In genomic region chr9:64734166-64734565, GRCm38 (mm10) we compare ENCODE assay signal across 12 mouse cellular contexts. TPM values are rescaled to one million over a fixed set of nuclear protein-coding genes. Genes with fewer than 3 reads are reported as not detected.
DNase-seq lines count a peak whose midpoint lies in the region; ATAC-seq and TF ChIP-seq lines count a peak whose summit lies in the region.
"Had no signal": no experiment of that assay in that cellular context is flagged by ENCODE, and none has a peak within 500 bp of the region (broad histone marks: within the 10 kb centered on the region; RNA-seq: fewer than 3 reads in every experiment).

No protein-coding gene starts in this region.

- peaks cover 12% of the 10 kb centered on the region for H3K4me1 ChIP-seq in heart, adult 2 months (ENCODE audit: control insufficient read depth, insufficient read depth, low read length)
- peaks cover 5% of the 10 kb centered on the region for H3K4me1 ChIP-seq in brown adipose tissue, adult 24 weeks (ENCODE audit: control insufficient read depth, insufficient read depth, insufficient read length, low read length)
- H3K4me1 ChIP-seq in forebrain, embryonic 11.5 days (replicated peaks; ENCODE audit: control insufficient read depth, insufficient read depth, low read length) = 0 out of 2 replicates have a peak, but pooled peaks cover 2% of the 10 kb centered on the region

- peak overlapping the region; percentile 18 for H3K27ac ChIP-seq in heart, adult 2 months
- H3K27ac ChIP-seq in brown adipose tissue, adult 24 weeks (replicated peaks; ENCODE audit: low read depth, low read length) = peak overlapping the region; percentile 47; the same call in 1 of the 2 replicates
- no peak overlapping the region for H3K27ac ChIP-seq in forebrain, embryonic 11.5 days (ENCODE audit: low read depth, low read length)
- H3K27ac ChIP-seq: forebrain, embryonic 12.5 days had no signal

- DNase-seq in heart, adult 2 months = no peak
- DNase-seq in heart, postnatal 4 days = no peak
- peak; percentile 19 for DNase-seq in kidney, postnatal 14 days
- no peak for DNase-seq in kidney, adult 18-20 months
- DNase-seq in thymus, postnatal 36 days = peak; percentile 3 to 22
- no peak for DNase-seq in forebrain, embryonic 11.5 days (ENCODE audit: low spot score)
- DNase-seq: cerebellum, adult 9-10 months; right cerebral cortex, postnatal 4 days had no signal

- H3K27me3 ChIP-seq in heart, adult 2 months (ENCODE audit: control insufficient read depth, insufficient read depth, low read length) = no peaks in the 10 kb centered on the region
- H3K27me3 ChIP-seq in forebrain, embryonic 11.5 days (ENCODE audit: control insufficient read depth, insufficient read depth, low read length) = no peaks in the 10 kb centered on the region
- H3K27me3 ChIP-seq: forebrain, embryonic 12.5 days had no signal

- no peak for TF ChIP-seq POLR2A in heart, adult 2 months (IDR thresholded peaks at IDR 0.05; ENCODE audit: insufficient read depth, low read depth, low read length)

- intact Hi-C loops in heart, adult 2 months (cut with DNase I) = loop anchor here (10.0 kb wide), 1 partner anchor 461 kb away; the partner anchor contains the start of gene Parp16

- H3K79me2 ChIP-seq in heart, adult 2 months (replicated peaks; ENCODE audit: control insufficient read depth, insufficient read depth, low read length) = peaks cover 7% of the 10 kb centered on the region; the same call in 1 of the 2 replicates

- H3K9me3 ChIP-seq in forebrain, embryonic 11.5 days (ENCODE audit: control insufficient read depth, low read length) = no peaks in the 10 kb centered on the region
- H3K9me3 ChIP-seq: forebrain, embryonic 12.5 days had no signal

- H3K4me2 ChIP-seq in forebrain, embryonic 11.5 days (ENCODE audit: low read depth, low read length, severe bottlenecking) = no peak overlapping the region
- H3K4me2 ChIP-seq: forebrain, embryonic 12.5 days; liver, embryonic 11.5 days had no signal

- no peak for TF ChIP-seq EP300 in heart, adult 2 months (IDR thresholded peaks at IDR 0.05; ENCODE audit: insufficient read depth, low read depth, low read length)

- TF ChIP-seq CTCF in heart, adult 2 months (IDR thresholded peaks at IDR 0.05) = no peak

- 35% methylated on average over 6 of the region's 6 CpGs for WGBS in heart, adult 2 months
- WGBS in forebrain, embryonic 11.5 days = 83% methylated on average over 6 of the region's 6 CpGs

- H3K9ac ChIP-seq in heart, adult 2 months (ENCODE audit: low read depth, low read length) = no peak overlapping the region
- no peak overlapping the region for H3K9ac ChIP-seq in forebrain, embryonic 11.5 days (ENCODE audit: low read length)
- H3K9ac ChIP-seq: forebrain, embryonic 12.5 days had no signal

- peak overlapping the region; percentile 17; the same call in 1 of the 2 replicates for H3K4me3 ChIP-seq in heart, adult 2 months
- H3K4me3 ChIP-seq in brown adipose tissue, adult 24 weeks (ENCODE audit: insufficient read depth, low read depth, low read length) = no peak overlapping the region
- H3K4me3 ChIP-seq in forebrain, embryonic 11.5 days (ENCODE audit: low read depth, low read length) = no peak overlapping the region
- H3K4me3 ChIP-seq: forebrain, embryonic 12.5 days had no signal

- peaks cover 41% of the 10 kb centered on the region for H3K36me3 ChIP-seq in heart, adult 2 months (ENCODE audit: control insufficient read depth, insufficient read depth, low read length)
- H3K36me3 ChIP-seq in forebrain, embryonic 11.5 days (ENCODE audit: control insufficient read depth, insufficient read depth, low read length) = no peaks in the 10 kb centered on the region
- H3K36me3 ChIP-seq: forebrain, embryonic 12.5 days had no signal

- ATAC-seq in erythroblast, adult 5-6 weeks (replicated peaks; ENCODE audit: low FRiP score, poor library complexity, severe bottlenecking) = no peak
- no peak for ATAC-seq in forebrain, embryonic 11.5 days (replicated peaks; ENCODE audit: low FRiP score)

RNA-seq across cellular contexts. Expression of gene Rab11a, which starts 3.4 kb away (rescaled TPM):
- total RNA-seq in heart, adult 2 months (2021) = 100 to 1,000 TPM; 154 to 162 TPM
- 79.0 and 140 TPM in 2 replicates for polyA plus RNA-seq in heart, adult 2 months (2012; rRNA removed)
- total RNA-seq in heart, postnatal 4 days (2021) = 100 to 1,000 TPM; 268 to 285 TPM
- polyA plus RNA-seq in brown adipose tissue, adult 24 weeks (2012; ENCODE audit: insufficient read depth, insufficient read length, missing spikeins) = 141 and 169 TPM in 2 replicates
- total RNA-seq in erythroblast, adult 5-6 weeks (2015; ENCODE audit: low replicate concordance) = 49.9 and 65.9 TPM in 2 replicates
- 63.1 and 76.4 TPM in 2 replicates for total RNA-seq in erythroblast, adult 5-6 weeks (2017; ENCODE audit: low replicate concordance)
- polyA plus RNA-seq in forebrain, embryonic 11.5 days (2014; fragmentation: Nextera tagmentation; extraction: Ambion mirVana) = 253 and 282 TPM in 2 replicates

Comparison
In these comparisons a context has a peak if more than half of its experiments do, and no peak if none do; other contexts are left out.
1. DNase-seq: peak in kidney, postnatal 14 days (single experiment) and thymus, postnatal 36 days (2 of 2); none in heart, adult 2 months (0 of 2), heart, postnatal 4 days (single experiment), kidney, adult 18-20 months (single experiment) and forebrain, embryonic 11.5 days (single experiment).